Mouse (Mus musculus) skeletal muscle tissue, adult 2 months (tissue): ENCODE data around the gene Gpa33.

Experiments used
- DNase-seq: peaks from one replicate; pipeline ENCODE4 v3.0.0-alpha.2; 2012; ENCODE audit warnings: low read depth, low spot score

Gene Gpa33

GRCm38 (mm10) chr1:166160569-166161445 lies 30.8 kb downstream of the Gpa33 start:
- DNase-seq: peak; percentile 42

DNA sequence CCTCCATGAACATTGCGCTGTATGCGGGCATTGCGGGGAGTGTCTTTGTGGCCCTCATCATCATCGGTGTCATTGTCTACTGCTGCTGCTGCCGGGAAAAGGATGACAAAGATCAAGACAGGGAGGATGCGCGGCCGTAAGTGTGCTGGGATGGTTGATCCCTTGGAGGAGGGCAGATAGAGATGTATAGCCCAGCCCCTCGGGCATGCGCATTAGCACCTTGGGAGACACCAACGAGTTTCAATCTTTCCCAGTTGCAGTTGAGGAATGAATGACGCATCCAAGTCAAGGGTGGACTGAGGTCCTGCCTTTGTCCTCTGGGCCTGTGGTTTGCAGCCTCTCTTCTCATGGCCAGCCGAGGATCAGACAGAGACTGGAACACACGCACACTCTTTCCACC lies 34.5 kb downstream of the Gpa33 start:
- DNase-seq: no peak

- DNase-seq: no peak
These were observed 35.1 kb downstream of the Gpa33 start for GRCm38 (mm10) chr1:166165159-166165558.

DNA sequence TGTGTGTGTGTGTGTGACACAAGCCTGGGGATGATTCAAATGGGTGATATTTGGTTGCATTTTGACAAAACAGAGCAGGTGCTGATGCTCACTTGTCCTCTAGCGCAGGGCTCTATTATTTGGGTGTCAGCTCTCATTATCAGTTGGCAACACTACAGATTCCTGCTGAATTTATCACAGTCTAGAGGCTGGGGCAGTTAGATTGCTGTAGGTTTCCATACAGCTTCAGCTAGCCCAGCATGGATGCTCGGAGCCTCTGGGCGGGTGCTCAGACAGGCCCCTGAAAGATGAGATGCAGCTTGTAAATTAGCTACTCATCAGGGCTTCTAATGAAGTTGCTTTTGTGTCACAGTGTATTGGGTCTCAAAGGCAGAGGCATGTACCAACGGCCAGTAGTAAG lies 37.4 kb downstream of the Gpa33 start:
- DNase-seq: no peak

- DNase-seq: no peak
These were observed 38.0 kb downstream of the Gpa33 start for GRCm38 (mm10) chr1:166168017-166168416.

DNA sequence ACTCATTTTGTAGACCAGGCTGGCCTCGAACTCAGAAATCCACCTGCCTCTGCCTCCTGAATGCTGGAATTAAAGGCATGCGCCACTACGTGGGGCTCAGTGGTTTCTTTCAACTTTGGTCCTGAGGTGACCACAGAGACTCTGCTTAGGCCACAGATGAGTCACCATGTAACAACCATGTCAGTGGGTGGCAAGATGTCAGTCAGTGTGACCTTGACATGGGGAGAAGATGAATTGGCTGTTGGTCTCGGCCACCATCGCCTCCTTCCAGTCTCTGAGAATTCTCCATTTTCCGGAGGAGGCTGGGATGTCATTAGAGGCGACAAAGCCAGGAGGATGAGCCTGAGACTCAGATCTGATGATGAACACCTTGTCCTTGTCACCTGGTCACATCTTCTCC lies 39.7 kb downstream of the Gpa33 start:
- no peak for DNase-seq

- DNase-seq: no peak
These were observed 40.8 kb downstream of the Gpa33 start for GRCm38 (mm10) chr1:166170852-166171251.

GRCm38 (mm10) chr1:166172992-166173391 lies 43.0 kb downstream of the Gpa33 start:
- DNase-seq: no peak

DNA sequence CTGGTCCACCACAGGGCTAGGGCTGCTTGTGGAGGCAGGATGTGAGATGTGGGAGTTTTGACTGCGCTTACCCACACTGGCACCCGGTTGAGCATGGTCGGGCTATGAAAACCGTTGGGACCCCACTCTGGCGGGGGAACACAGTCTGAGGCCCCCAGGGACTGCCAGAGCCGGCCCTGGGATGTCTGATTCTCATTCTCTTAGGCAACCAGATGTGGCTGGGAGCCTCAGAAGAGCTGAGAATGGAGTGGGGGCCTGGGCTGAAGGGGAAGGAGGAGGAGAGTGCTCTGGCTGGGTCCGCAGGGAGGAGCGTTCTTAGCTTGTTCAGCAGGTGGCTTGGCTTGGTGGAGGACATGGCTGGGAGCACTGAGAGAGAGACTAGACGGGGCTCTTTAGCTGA lies 43.6 kb downstream of the Gpa33 start:
- no peak for DNase-seq

GRCm38 (mm10) chr1:166181510-166181909 lies 51.5 kb downstream of the Gpa33 start:
- DNase-seq: no peak

GRCm38 (mm10) chr1:166182952-166183627 lies 53.1 kb downstream of the Gpa33 start:
- no peak for DNase-seq

DNA sequence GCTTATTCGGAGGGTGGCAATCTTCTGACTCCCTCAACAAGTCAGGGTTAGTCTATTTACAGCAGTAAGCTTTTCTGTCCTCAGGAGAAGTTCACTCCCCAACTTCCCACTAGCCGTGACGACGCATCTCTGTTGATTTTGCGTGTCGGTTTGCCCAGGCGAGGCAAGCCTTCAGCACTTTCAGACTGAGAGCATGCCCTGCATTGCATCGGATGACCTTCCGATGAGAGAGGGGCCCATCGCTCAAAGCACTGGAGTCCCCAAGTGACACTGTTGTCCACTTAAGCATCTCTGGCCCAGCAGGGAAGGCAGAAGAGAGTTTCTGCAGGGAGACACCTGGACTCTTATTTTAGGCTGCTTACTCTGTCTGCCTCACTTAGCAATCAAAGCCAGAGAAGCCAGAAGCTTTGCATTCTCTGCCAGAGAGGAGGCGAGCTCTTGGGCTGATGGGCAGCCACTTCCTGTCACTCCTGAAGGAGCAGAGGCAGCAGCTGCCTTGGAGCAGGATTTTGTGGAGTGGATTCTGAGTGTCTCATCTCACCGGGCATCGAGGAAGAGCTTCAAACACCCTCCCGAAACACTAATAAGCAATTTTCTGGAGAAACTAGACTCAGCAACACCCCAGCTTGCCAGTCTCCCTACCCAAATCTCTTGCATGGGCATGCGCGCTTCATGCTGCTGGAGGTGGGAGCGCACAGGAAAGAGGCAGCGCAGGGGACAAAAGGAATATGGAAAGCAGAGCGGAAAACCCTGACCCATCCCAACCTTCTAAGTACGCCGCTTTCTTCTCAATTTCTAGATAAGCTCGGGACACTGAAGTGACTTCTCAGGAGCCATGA lies 54.6 kb downstream of the Gpa33 start:
- DNase-seq: no peak

DNA sequence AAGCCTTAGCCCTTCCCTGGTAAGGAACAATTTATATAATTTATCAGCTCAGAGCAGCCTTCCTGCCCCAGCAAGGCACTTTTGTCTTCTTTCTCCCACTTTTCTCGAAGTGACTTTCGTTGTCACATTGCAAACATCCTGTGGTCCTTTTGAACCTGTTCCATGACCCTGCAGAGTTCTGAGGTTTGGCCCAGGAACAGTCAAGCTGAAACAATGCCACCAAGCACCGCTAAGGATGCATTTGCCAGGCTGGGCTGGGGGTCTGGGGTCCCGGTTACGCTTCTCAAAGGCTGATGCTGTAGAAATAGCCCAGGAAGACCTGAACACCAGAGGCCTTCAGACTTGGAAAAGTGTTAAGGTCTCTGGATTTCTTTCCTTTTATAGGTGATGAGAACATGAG lies 55.3 kb downstream of the Gpa33 start:
- DNase-seq: no peak

DNA sequence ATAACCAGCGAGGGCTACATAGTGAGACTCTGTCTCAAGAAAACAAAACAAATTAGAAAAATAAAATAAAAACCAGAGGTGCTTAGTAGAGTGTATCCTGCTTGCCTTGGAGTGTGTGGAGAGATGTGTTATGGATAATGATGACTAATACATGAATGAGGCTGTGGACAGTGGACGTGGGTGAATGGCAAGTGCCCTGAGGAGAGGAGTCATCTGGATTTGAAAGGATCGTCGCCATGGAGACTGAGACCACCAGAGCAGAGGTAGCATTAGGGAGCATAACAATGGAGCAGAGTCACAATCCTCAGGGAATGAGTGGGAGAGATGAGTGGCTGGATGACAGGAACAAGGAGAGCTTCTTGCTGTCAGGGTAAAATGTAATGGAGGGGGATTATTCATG lies 59.8 kb downstream of the Gpa33 start:
- no peak for DNase-seq

GRCm38 (mm10) chr1:166204171-166204570 lies 74.1 kb downstream of the Gpa33 start:
- no peak for DNase-seq

DNA sequence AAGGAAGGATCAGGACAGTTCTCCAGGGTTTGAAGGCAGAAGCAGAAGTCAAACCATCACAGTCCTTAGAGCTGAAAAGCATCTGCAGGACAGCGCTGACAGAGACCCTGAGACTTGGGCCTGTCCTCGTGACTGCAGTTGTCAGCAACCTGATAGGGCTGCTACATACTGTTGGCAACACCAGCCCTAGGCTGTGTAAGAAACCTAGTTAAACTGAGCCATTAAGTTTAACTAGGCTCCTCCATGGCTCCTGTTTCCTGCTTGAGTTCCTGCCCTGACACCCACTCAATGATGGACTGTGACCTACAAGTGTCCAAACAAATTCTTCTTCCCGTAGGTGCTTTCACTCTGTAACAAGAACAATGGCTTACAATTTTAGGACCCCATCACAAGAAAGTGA lies 75.1 kb downstream of the Gpa33 start:
- no peak for DNase-seq

GRCm38 (mm10) chr1:166209371-166209770 lies 79.3 kb downstream of the Gpa33 start:
- no peak for DNase-seq

GRCm38 (mm10) chr1:166214181-166214580 lies 84.1 kb downstream of the Gpa33 start:
- DNase-seq: no peak
